Mouse (Mus musculus): Measurements from ENCODE around the gene Plcl1. TPM values are rescaled to one million over a fixed set of nuclear protein-coding genes. Genes with fewer than 3 reads are reported as not detected.

Gene Plcl1
- total RNA-seq, 2 experiments from 2014 or later: 16.9 to 19.6 TPM

GRCm38 (mm10) chr1:55668622-55669237 lies 263.0 kb downstream of the Plcl1 start:
- no peak for DNase-seq (ENCODE audit: low spot score in 2 of 2)
- intact Hi-C loops (cut with DNase I): no loop called here

- DNase-seq (ENCODE audit: low spot score in 2 of 2): no peak
- intact Hi-C loops (cut with DNase I): no loop called here
Measured at GRCm38 (mm10) chr1:55682676-55683075, 277.0 kb downstream of the Plcl1 start.

GRCm38 (mm10) chr1:55686261-55686660 lies 280.5 kb downstream of the Plcl1 start:
- intact Hi-C loops (cut with DNase I): no loop called here
- DNase-seq (ENCODE audit: low spot score in 2 of 2): no peak

- DNase-seq (ENCODE audit: low spot score in 2 of 2): peak in 1 of 2 experiments; percentile 13
- intact Hi-C loops (cut with DNase I): no loop called here
Measured at GRCm38 (mm10) chr1:55693636-55694220, 288.0 kb downstream of the Plcl1 start.

- DNase-seq (ENCODE audit: low spot score in 2 of 2): no peak
- intact Hi-C loops (cut with DNase I): no loop called here
Measured at GRCm38 (mm10) chr1:55696206-55696605, 290.5 kb downstream of the Plcl1 start.

GRCm38 (mm10) chr1:55699393-55699970 lies 293.8 kb downstream of the Plcl1 start:
- intact Hi-C loops (cut with DNase I): no loop called here
- no peak for DNase-seq (ENCODE audit: low spot score in 2 of 2)

GRCm38 (mm10) chr1:55700016-55700415 lies 294.3 kb downstream of the Plcl1 start:
- no peak for DNase-seq (ENCODE audit: low spot score in 2 of 2)
- intact Hi-C loops (cut with DNase I): no loop called here

GRCm38 (mm10) chr1:55700726-55701125 lies 295.0 kb downstream of the Plcl1 start:
- intact Hi-C loops (cut with DNase I): no loop called here
- DNase-seq (ENCODE audit: low spot score in 2 of 2): no peak

GRCm38 (mm10) chr1:55701601-55702000 lies 295.9 kb downstream of the Plcl1 start:
- intact Hi-C loops (cut with DNase I): no loop called here
- peak in 1 of 2 experiments; percentile 12 for DNase-seq (ENCODE audit: low spot score in 2 of 2)

- intact Hi-C loops (cut with DNase I): no loop called here
- DNase-seq (ENCODE audit: low spot score in 2 of 2): no peak
Measured at GRCm38 (mm10) chr1:55702106-55702505, 296.4 kb downstream of the Plcl1 start.

- no peak for DNase-seq (ENCODE audit: low spot score in 2 of 2)
- intact Hi-C loops (cut with DNase I): no loop called here
Measured at GRCm38 (mm10) chr1:55704707-55705106, 299.0 kb downstream of the Plcl1 start.

- DNase-seq (ENCODE audit: low spot score in 2 of 2): no peak
- intact Hi-C loops (cut with DNase I): no loop called here
Measured at GRCm38 (mm10) chr1:55705173-55705572, 299.5 kb downstream of the Plcl1 start.

GRCm38 (mm10) chr1:55705756-55706155 lies 300.0 kb downstream of the Plcl1 start:
- no peak for DNase-seq (ENCODE audit: low spot score in 2 of 2)
- intact Hi-C loops (cut with DNase I): no loop called here

GRCm38 (mm10) chr1:55706933-55707332 lies 301.2 kb downstream of the Plcl1 start:
- intact Hi-C loops (cut with DNase I): no loop called here
- DNase-seq (ENCODE audit: low spot score in 2 of 2): no peak

GRCm38 (mm10) chr1:55717283-55717803 lies 311.6 kb downstream of the Plcl1 start:
- intact Hi-C loops (cut with DNase I): no loop called here
- DNase-seq (ENCODE audit: low spot score in 2 of 2): no peak

- DNase-seq (ENCODE audit: low spot score in 2 of 2): no peak
- intact Hi-C loops (cut with DNase I): no loop called here
Measured at GRCm38 (mm10) chr1:55725428-55725827, 319.7 kb downstream of the Plcl1 start.

GRCm38 (mm10) chr1:55729332-55729731 lies 323.6 kb downstream of the Plcl1 start:
- intact Hi-C loops (cut with DNase I): no loop called here
- no peak for DNase-seq (ENCODE audit: low spot score in 2 of 2)

GRCm38 (mm10) chr1:55732951-55733350 lies 327.2 kb downstream of the Plcl1 start:
- no peak for DNase-seq (ENCODE audit: low spot score in 2 of 2)
- intact Hi-C loops (cut with DNase I): no loop called here

- DNase-seq (ENCODE audit: low spot score in 2 of 2): peak; percentile 78 to 85
Measured at GRCm38 (mm10) chr1:55736054-55736740, 330.5 kb downstream of the Plcl1 start.

GRCm38 (mm10) chr1:55736762-55737288 lies 331.1 kb downstream of the Plcl1 start:
- no peak for DNase-seq (ENCODE audit: low spot score in 2 of 2)
- intact Hi-C loops (cut with DNase I): loop anchor here (1.0 kb wide), 1 partner anchor 333 kb away; no protein-coding TSS in a partner anchor

More at GRCm38 (mm10) chr1:55736054-55736740, 330.5 kb downstream of the Plcl1 start:
- intact Hi-C loops (cut with DNase I): loop anchor here (1.0 kb wide), 1 partner anchor 332 kb away; no protein-coding TSS in a partner anchor
